Comparison of ENCODE assay signal across 17 mouse cellular contexts in genomic region chr9:119110640-119111039, GRCm38 (mm10). TPM values are rescaled to one million over a fixed set of nuclear protein-coding genes. Genes with fewer than 3 reads are reported as not detected.
DNase-seq lines count a peak whose midpoint lies in the region; ATAC-seq and TF ChIP-seq lines count a peak whose summit lies in the region.
"Had no signal": no experiment of that assay in that cellular context is flagged by ENCODE, and none has a peak within 500 bp of the region (broad histone marks: within the 10 kb centered on the region; RNA-seq: fewer than 3 reads in every experiment).

No protein-coding gene starts in this region.

- H3K27ac ChIP-seq in forebrain, embryonic 12.5 days = peak overlapping the region; percentile 56; the same call in 1 of the 2 replicates
- H3K27ac ChIP-seq in forebrain, embryonic 16.5 days (ENCODE audit: low read length) = no peak overlapping the region
- no peak overlapping the region for H3K27ac ChIP-seq in midbrain, embryonic 11.5 days (ENCODE audit: low read depth, low read length)
- H3K27ac ChIP-seq in midbrain, postnatal 0 days (ENCODE audit: low read depth, low read length) = no peak overlapping the region
- H3K27ac ChIP-seq: liver, embryonic 15.5 days had no signal

- 47% methylated on average over 3 of the region's 3 CpGs for WGBS in forebrain, embryonic 12.5 days
- 49% methylated on average over 3 of the region's 3 CpGs for WGBS in forebrain, embryonic 16.5 days
- WGBS in midbrain, embryonic 11.5 days = 53% methylated on average over 3 of the region's 3 CpGs
- WGBS in midbrain, postnatal 0 days = 69% methylated on average over 3 of the region's 3 CpGs

- H3K4me2 ChIP-seq in forebrain, embryonic 12.5 days = no peak overlapping the region
- H3K4me2 ChIP-seq in forebrain, embryonic 16.5 days (ENCODE audit: low read length) = no peak overlapping the region
- H3K4me2 ChIP-seq in midbrain, embryonic 11.5 days = no peak overlapping the region
- H3K4me2 ChIP-seq in midbrain, postnatal 0 days (ENCODE audit: low read depth, low read length, poor library complexity, severe bottlenecking) = no peak overlapping the region
- H3K4me2 ChIP-seq: liver, embryonic 15.5 days had no signal

- no peak for TF ChIP-seq CTCF in midbrain, postnatal 0 days (IDR thresholded peaks at IDR 0.05)

- no peaks in the 10 kb centered on the region for H3K9me3 ChIP-seq in forebrain, embryonic 12.5 days
- no peaks in the 10 kb centered on the region for H3K9me3 ChIP-seq in forebrain, embryonic 16.5 days (ENCODE audit: control insufficient read depth, low read length)
- no peaks in the 10 kb centered on the region; the same call in 1 of the 2 replicates for H3K9me3 ChIP-seq in midbrain, embryonic 11.5 days (ENCODE audit: control insufficient read depth, low read length)
- H3K9me3 ChIP-seq in midbrain, postnatal 0 days (ENCODE audit: low read length) = no peaks in the 10 kb centered on the region
- H3K9me3 ChIP-seq: liver, embryonic 15.5 days had no signal

- H3K4me1 ChIP-seq in forebrain, embryonic 12.5 days = peaks cover 10% of the 10 kb centered on the region
- H3K4me1 ChIP-seq in forebrain, embryonic 16.5 days (replicated peaks; ENCODE audit: control insufficient read depth, insufficient read depth, low read length) = no peaks in the 10 kb centered on the region
- H3K4me1 ChIP-seq in midbrain, embryonic 11.5 days (ENCODE audit: control insufficient read depth, insufficient read depth, low read length) = peaks cover 4% of the 10 kb centered on the region; the same call in 1 of the 2 replicates
- H3K4me1 ChIP-seq in midbrain, postnatal 0 days (ENCODE audit: insufficient read depth, low read length) = no peaks in the 10 kb centered on the region
- H3K4me1 ChIP-seq: liver, embryonic 15.5 days had no signal

- peak; percentile 82 for DNase-seq in midbrain, embryonic 11.5 days (ENCODE audit: low spot score, missing footprints)
- DNase-seq in midbrain, postnatal 0 days (ENCODE audit: low spot score) = no peak
- peak; percentile 71 for DNase-seq in gastrocnemius, postnatal 25 days
- peak; percentile 21 for DNase-seq in yolk sac, embryonic 10.5 days (ENCODE audit: low spot score)
- DNase-seq in cerebellum, adult 9-10 months = no peak
- no peak for DNase-seq in frontal cortex, postnatal 14 days (ENCODE audit: low spot score in 2 of 2)
- DNase-seq: B cell, adult 2 months had no signal

- H3K9ac ChIP-seq in forebrain, embryonic 12.5 days = no peak overlapping the region
- H3K9ac ChIP-seq in forebrain, embryonic 16.5 days (replicated peaks; ENCODE audit: low read depth, low read length) = no peak overlapping the region
- no peak overlapping the region for H3K9ac ChIP-seq in midbrain, embryonic 11.5 days (ENCODE audit: low read length)
- H3K9ac ChIP-seq in midbrain, postnatal 0 days (replicated peaks; ENCODE audit: low read length, poor library complexity, severe bottlenecking) = no peak overlapping the region
- H3K9ac ChIP-seq: liver, embryonic 15.5 days had no signal

- H3K27me3 ChIP-seq in forebrain, embryonic 12.5 days = no peaks in the 10 kb centered on the region
- no peaks in the 10 kb centered on the region for H3K27me3 ChIP-seq in forebrain, embryonic 16.5 days (replicated peaks; ENCODE audit: control insufficient read depth, insufficient read depth, low read length)
- no peaks in the 10 kb centered on the region for H3K27me3 ChIP-seq in midbrain, embryonic 11.5 days (ENCODE audit: control insufficient read depth, insufficient read depth, low read length)
- H3K27me3 ChIP-seq in midbrain, postnatal 0 days (ENCODE audit: insufficient read depth, low read length) = no peaks in the 10 kb centered on the region
- H3K27me3 ChIP-seq: liver, embryonic 15.5 days had no signal

- H3K36me3 ChIP-seq in forebrain, embryonic 12.5 days (replicated peaks) = no peaks in the 10 kb centered on the region
- H3K36me3 ChIP-seq in forebrain, embryonic 16.5 days (ENCODE audit: control insufficient read depth, insufficient read depth) = no peaks in the 10 kb centered on the region
- H3K36me3 ChIP-seq in midbrain, embryonic 11.5 days (ENCODE audit: control insufficient read depth, insufficient read depth, low read length) = no peaks in the 10 kb centered on the region
- no peaks in the 10 kb centered on the region for H3K36me3 ChIP-seq in midbrain, postnatal 0 days (ENCODE audit: insufficient read depth, low read length)
- H3K36me3 ChIP-seq: liver, embryonic 15.5 days had no signal

- peak; percentile 39; the same call in 1 of the 2 replicates for ATAC-seq in forebrain, embryonic 12.5 days (ENCODE audit: low FRiP score)
- no peak for ATAC-seq in forebrain, embryonic 16.5 days
- no peak for ATAC-seq in midbrain, embryonic 11.5 days (ENCODE audit: low FRiP score)
- ATAC-seq in midbrain, postnatal 0 days (ENCODE audit: low FRiP score) = no peak
- ATAC-seq: forebrain, embryonic 14.5 days; inflammation-experienced regulatory T-cells, adult 6 months had no signal

- H3K4me3 ChIP-seq in forebrain, embryonic 12.5 days (replicated peaks) = no peak overlapping the region
- H3K4me3 ChIP-seq in forebrain, embryonic 16.5 days (replicated peaks; ENCODE audit: low read length) = no peak overlapping the region
- no peak overlapping the region for H3K4me3 ChIP-seq in midbrain, embryonic 11.5 days (ENCODE audit: low read depth, low read length)
- H3K4me3 ChIP-seq in midbrain, postnatal 0 days (ENCODE audit: low read depth, low read length) = no peak overlapping the region
- H3K4me3 ChIP-seq: liver, embryonic 15.5 days had no signal

RNA-seq across cellular contexts. Expression of gene Dlec1, which starts 8.4 kb away (rescaled TPM):
- polyA plus RNA-seq in forebrain, embryonic 12.5 days (2016; fragmentation: Nextera tagmentation; extraction: Ambion mirVana) = 0.79 and 1.0 TPM in 2 replicates
- polyA plus RNA-seq in forebrain, embryonic 16.5 days (2015; fragmentation: Nextera tagmentation; extraction: Ambion mirVana) = 0.47 and 0.57 TPM in 2 replicates
- 0.51 and 0.65 TPM in 2 replicates for polyA plus RNA-seq in midbrain, embryonic 11.5 days (2014; fragmentation: Nextera tagmentation; extraction: Ambion mirVana)
- total RNA-seq in midbrain, postnatal 0 days (2014; rRNA removed) = 2.8 and 3.3 TPM in 2 replicates
- polyA plus RNA-seq in midbrain, postnatal 0 days (2015; fragmentation: Nextera tagmentation; extraction: Ambion mirVana) = 0.91 and 0.95 TPM in 2 replicates
- total RNA-seq in gastrocnemius, postnatal 25 days (2021) = under 1 TPM in 1 of 2 experiments, not detected in 1; 0.05 TPM
- total RNA-seq: megakaryocyte-erythroid progenitor cell, adult 5-6 weeks had no signal
- polyA plus RNA-seq: liver, embryonic 15.5 days had no signal

RNA-seq across cellular contexts. Expression of gene Plcd1, which starts 17.3 kb away (rescaled TPM):
- 11.0 and 16.8 TPM in 2 replicates for polyA plus RNA-seq in forebrain, embryonic 12.5 days (2016; fragmentation: Nextera tagmentation; extraction: Ambion mirVana)
- 12.9 and 13.0 TPM in 2 replicates for polyA plus RNA-seq in forebrain, embryonic 16.5 days (2015; fragmentation: Nextera tagmentation; extraction: Ambion mirVana)
- 24.2 and 25.8 TPM in 2 replicates for polyA plus RNA-seq in midbrain, embryonic 11.5 days (2014; fragmentation: Nextera tagmentation; extraction: Ambion mirVana)
- total RNA-seq in midbrain, postnatal 0 days (2014; rRNA removed) = 12.2 and 17.4 TPM in 2 replicates
- 10.9 and 11.8 TPM in 2 replicates for polyA plus RNA-seq in midbrain, postnatal 0 days (2015; fragmentation: Nextera tagmentation; extraction: Ambion mirVana)
- total RNA-seq in gastrocnemius, postnatal 25 days (2021) = 1 to 10 TPM; 8.5 to 8.6 TPM
- total RNA-seq: megakaryocyte-erythroid progenitor cell, adult 5-6 weeks had no signal

RNA-seq across cellular contexts. Expression of gene Acaa1b, which starts 46.3 kb away (rescaled TPM):
- polyA plus RNA-seq in forebrain, embryonic 12.5 days (2016; fragmentation: Nextera tagmentation; extraction: Ambion mirVana) = 0.95 and 2.1 TPM in 2 replicates
- polyA plus RNA-seq in forebrain, embryonic 16.5 days (2015; fragmentation: Nextera tagmentation; extraction: Ambion mirVana) = 1.3 and 1.7 TPM in 2 replicates
- polyA plus RNA-seq in midbrain, embryonic 11.5 days (2014; fragmentation: Nextera tagmentation; extraction: Ambion mirVana) = 1.0 and 1.4 TPM in 2 replicates
- total RNA-seq in midbrain, postnatal 0 days (2014; rRNA removed) = 2.8 and 2.9 TPM in 2 replicates
- 4.6 and 5.2 TPM in 2 replicates for polyA plus RNA-seq in midbrain, postnatal 0 days (2015; fragmentation: Nextera tagmentation; extraction: Ambion mirVana)
- 1 to 10 TPM in 1 of 2 experiments, under 1 TPM in 1; 0.49 to 2.6 TPM for total RNA-seq in gastrocnemius, postnatal 25 days (2021)
- total RNA-seq: megakaryocyte-erythroid progenitor cell, adult 5-6 weeks had no signal
- polyA plus RNA-seq: inflammation-experienced regulatory T-cells, adult 6 months had no signal

RNA-seq across cellular contexts. Expression of gene Gm47289, which starts 48.3 kb away (rescaled TPM):
- not detected in 2 replicates for polyA plus RNA-seq in forebrain, embryonic 12.5 days (2016; fragmentation: Nextera tagmentation; extraction: Ambion mirVana)
- polyA plus RNA-seq in forebrain, embryonic 16.5 days (2015; fragmentation: Nextera tagmentation; extraction: Ambion mirVana) = not detected in 2 replicates
- polyA plus RNA-seq in midbrain, embryonic 11.5 days (2014; fragmentation: Nextera tagmentation; extraction: Ambion mirVana) = not detected in 2 replicates
- not detected in 2 replicates for total RNA-seq in midbrain, postnatal 0 days (2014; rRNA removed)
- polyA plus RNA-seq in midbrain, postnatal 0 days (2015; fragmentation: Nextera tagmentation; extraction: Ambion mirVana) = not detected in 2 replicates
- total RNA-seq in gastrocnemius, postnatal 25 days (2021) = not detected
- total RNA-seq: adrenal gland, postnatal 4 days; left cerebral cortex, adult 18-20 months; megakaryocyte-erythroid progenitor cell, adult 5-6 weeks had no signal
- polyA plus RNA-seq: forebrain, embryonic 14.5 days; heart, embryonic 14.5 days; inflammation-experienced regulatory T-cells, adult 6 months; liver, embryonic 15.5 days; neural tube, embryonic 14.5 days had no signal

RNA-seq across cellular contexts. Expression of gene Vill, which starts 58.1 kb away (rescaled TPM):
- polyA plus RNA-seq in forebrain, embryonic 12.5 days (2016; fragmentation: Nextera tagmentation; extraction: Ambion mirVana) = 6.8 and 6.9 TPM in 2 replicates
- 1.5 and 2.8 TPM in 2 replicates for polyA plus RNA-seq in forebrain, embryonic 16.5 days (2015; fragmentation: Nextera tagmentation; extraction: Ambion mirVana)
- 7.8 and 8.3 TPM in 2 replicates for polyA plus RNA-seq in midbrain, embryonic 11.5 days (2014; fragmentation: Nextera tagmentation; extraction: Ambion mirVana)
- 2.8 and 10.5 TPM in 2 replicates for total RNA-seq in midbrain, postnatal 0 days (2014; rRNA removed)
- polyA plus RNA-seq in midbrain, postnatal 0 days (2015; fragmentation: Nextera tagmentation; extraction: Ambion mirVana) = 3.8 and 4.7 TPM in 2 replicates
- under 1 TPM; 0.23 to 0.27 TPM for total RNA-seq in gastrocnemius, postnatal 25 days (2021)

Comparison
In these comparisons a context has a peak if more than half of its experiments do, and no peak if none do; other contexts are left out.
1. DNase-seq: peak in midbrain, embryonic 11.5 days (single experiment), gastrocnemius, postnatal 25 days (single experiment) and yolk sac, embryonic 10.5 days (single experiment); none in midbrain, postnatal 0 days (single experiment), cerebellum, adult 9-10 months (single experiment) and frontal cortex, postnatal 14 days (0 of 2).